Mouse (Mus musculus): ENCODE results near the gene Ptprm.

DNA sequence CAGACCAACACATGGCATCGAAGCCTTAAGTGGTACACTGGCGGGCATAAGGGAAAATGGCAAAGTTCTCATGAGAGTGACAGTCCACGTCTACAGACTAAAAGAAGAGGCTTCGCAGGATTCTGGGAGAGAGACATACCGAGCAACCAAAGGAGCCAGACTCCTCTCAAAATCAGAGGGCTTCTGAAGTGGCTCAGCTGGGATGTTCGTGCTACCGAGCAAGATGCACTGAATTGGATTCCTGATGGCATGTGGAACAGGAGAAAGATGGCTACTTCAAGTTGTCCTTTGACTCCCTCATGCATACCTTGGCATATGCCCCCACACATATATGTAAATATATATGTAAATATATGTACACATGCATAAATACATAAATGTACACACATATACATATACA, 115.4 kb downstream of the Ptprm start:
- TF ChIP-seq CTCF (IDR thresholded peaks at IDR 0.05; ENCODE audit: borderline replicate concordance, insufficient read depth, low read depth, low read length), result no peak
- no peak for TF ChIP-seq POLR2A (IDR thresholded peaks at IDR 0.05; ENCODE audit: borderline replicate concordance, insufficient read depth, low read length)

Measured in cerebellum, adult 2 months (tissue).